Mouse (Mus musculus) CH12.LX (cell line): ENCODE data around the gene Batf. TPM values are rescaled to one million over a fixed set of nuclear protein-coding genes. Genes with fewer than 3 reads are reported as not detected.

ENCODE experiments used
- DNase-seq: peaks from one replicate; pipeline ENCODE4 v3.0.0-alpha.2; 2013; ENCODE audit errors: extremely low read depth
- H3K27ac ChIP-seq: 2 replicates; pipeline ENCODE4 v1.5.1; 2012; ENCODE audit warnings: low read depth, mild to moderate bottlenecking, control low read depth, moderate library complexity; ENCODE audit not compliant: insufficient read depth
- H3K27me3 ChIP-seq: replicated peaks from 2 replicates; pipeline ENCODE3; 2012; ENCODE audit warnings: inconsistent platforms
- H3K36me3 ChIP-seq, 2 experiments: replicated peaks in 1 of 2; 2 replicates each; pipeline versions ENCODE3 to v1.6.1; 2012; ENCODE audit warnings: inconsistent platforms in 1 of 2, low read length in 1 of 2, mild to moderate bottlenecking in 1 of 2, mixed read lengths in 1 of 2, moderate library complexity in 1 of 2; ENCODE audit not compliant: control insufficient read depth in 1 of 2, insufficient read depth in 1 of 2
- H3K4me1 ChIP-seq, 2 experiments: 2 replicates each; pipeline ENCODE4 v1.6.1; 2012; ENCODE audit warnings: inconsistent platforms in 1 of 2, moderate library complexity in 1 of 2; ENCODE audit not compliant: insufficient read depth in 2 of 2, control insufficient read depth in 1 of 2
- H3K4me2 ChIP-seq: 2 replicates; pipeline ENCODE4 v1.6.1; 2012; ENCODE audit warnings: low read depth, mild to moderate bottlenecking, control low read depth; ENCODE audit not compliant: poor library complexity, insufficient read depth, severe bottlenecking
- H3K4me3 ChIP-seq, 3 experiments: fragments of 150-350 bp in 1 of 3; sonication (generic) in 1 of 3; replicated peaks in 1 of 3; 2 replicates each; pipeline versions ENCODE3 to v1.5.1; 2011 to 2012; ENCODE audit warnings: low read depth in 2 of 3, low read length in 2 of 3, mild to moderate bottlenecking in 2 of 3, moderate library complexity in 2 of 3, control low read depth in 1 of 3, improper control_type of control experiment in 1 of 3, inconsistent platforms in 1 of 3, mixed read lengths in 1 of 3; ENCODE audit not compliant: poor library complexity in 1 of 3
- H3K79me2 ChIP-seq: replicated peaks from 2 replicates; pipeline ENCODE4 v1.6.1; 2012; ENCODE audit warnings: mild to moderate bottlenecking, moderate library complexity; ENCODE audit not compliant: control insufficient read depth, poor library complexity, insufficient read depth, severe bottlenecking; ENCODE audit errors: extremely low read depth
- H3K9ac ChIP-seq: 2 replicates; pipeline ENCODE4 v1.6.1; 2012; ENCODE audit warnings: low read depth, mild to moderate bottlenecking, control low read depth, moderate library complexity; ENCODE audit not compliant: insufficient read depth
- H3K9me3 ChIP-seq: replicated peaks from 2 replicates; pipeline ENCODE3; 2012; ENCODE audit warnings: low read length, inconsistent platforms, mixed read lengths
- BHLHE40 ChIP-seq: IDR thresholded peaks from 2 replicates; pipeline ENCODE4 v1.6.1; 2011; ENCODE audit warnings: mild to moderate bottlenecking, low read depth, low read length, improper control_type of control experiment
- CHD1 ChIP-seq: IDR thresholded peaks from 2 replicates; pipeline ENCODE4 v1.6.1; 2012; ENCODE audit warnings: low read depth, low read length, improper control_type of control experiment, inconsistent platforms
- CHD2 ChIP-seq: IDR thresholded peaks from 2 replicates; pipeline ENCODE4 v1.6.1; 2011; ENCODE audit warnings: low read length, improper control_type of control experiment
- CTCF ChIP-seq, 2 experiments: IDR thresholded peaks in 1 of 2; conservative IDR thresholded peaks in 1 of 2; 2 replicates each; pipeline ENCODE4 v1.5.1; 2011 to 2012; ENCODE audit warnings: low read depth in 2 of 2, low read length in 2 of 2, improper control_type of control experiment in 1 of 2, inconsistent platforms in 1 of 2, mild to moderate bottlenecking in 1 of 2, moderate library complexity in 1 of 2
- E2F4 ChIP-seq: IDR thresholded peaks from 2 replicates; pipeline ENCODE4 v1.6.1; 2011; ENCODE audit warnings: low read depth, low read length, improper control_type of control experiment; ENCODE audit not compliant: insufficient replicate concordance
- EP300 ChIP-seq: IDR thresholded peaks from 2 replicates; pipeline ENCODE4 v1.6.1; 2011; ENCODE audit warnings: low read length, improper control_type of control experiment
- ETS1 ChIP-seq: conservative IDR thresholded peaks from 2 replicates; pipeline ENCODE4 v1.6.1; 2012; ENCODE audit warnings: low read depth, mild to moderate bottlenecking, inconsistent platforms, low read length, improper control_type of control experiment, moderate library complexity
- GABPA ChIP-seq: IDR thresholded peaks from 2 replicates; pipeline ENCODE4 v1.6.1; 2012; ENCODE audit warnings: low read depth, low read length, improper control_type of control experiment, inconsistent platforms; ENCODE audit not compliant: insufficient replicate concordance
- JUND ChIP-seq: conservative IDR thresholded peaks from 2 replicates; pipeline ENCODE4 v1.6.1; 2011; ENCODE audit warnings: low read depth, low read length, improper control_type of control experiment
- MAX ChIP-seq: IDR thresholded peaks from 2 replicates; pipeline ENCODE4 v1.6.1; 2011; ENCODE audit warnings: low read length, improper control_type of control experiment
- MXI1 ChIP-seq: IDR thresholded peaks from 2 replicates; pipeline ENCODE4 v1.6.1; 2011; ENCODE audit warnings: mild to moderate bottlenecking, low read depth, low read length, improper control_type of control experiment
- MYC ChIP-seq: IDR thresholded peaks from 2 replicates; pipeline ENCODE4 v1.6.1; 2011; ENCODE audit warnings: low read depth, mild to moderate bottlenecking, improper control_type of control experiment, low read length
- NELFE ChIP-seq: IDR thresholded peaks from 2 replicates; pipeline ENCODE4 v1.6.1; 2011; ENCODE audit warnings: low read depth, low read length, improper control_type of control experiment
- PAX5 ChIP-seq: IDR thresholded peaks from 2 replicates; pipeline ENCODE4 v1.6.1; 2012; ENCODE audit warnings: low read length, inconsistent platforms, mixed read lengths
- POLR2A ChIP-seq: IDR thresholded peaks from 2 replicates; pipeline ENCODE4 v1.6.1; 2011; ENCODE audit warnings: low read depth, mild to moderate bottlenecking, improper control_type of control experiment, low read length
- POLR2AphosphoS2 ChIP-seq: IDR thresholded peaks from 2 replicates; pipeline ENCODE4 v1.6.1; 2011; ENCODE audit warnings: low read depth, low read length, improper control_type of control experiment
- RAD21 ChIP-seq: IDR thresholded peaks from 2 replicates; pipeline ENCODE4 v1.6.1; 2011; ENCODE audit warnings: low read depth, mild to moderate bottlenecking, low read length, improper control_type of control experiment, moderate library complexity
- RCOR1 ChIP-seq: conservative IDR thresholded peaks from 2 replicates; pipeline ENCODE4 v1.6.1; 2012; ENCODE audit warnings: low read depth, mild to moderate bottlenecking, inconsistent platforms, low read length, improper control_type of control experiment
- SIN3A ChIP-seq: IDR thresholded peaks from 2 replicates; pipeline ENCODE4 v1.6.1; 2012; ENCODE audit warnings: low read length, improper control_type of control experiment, inconsistent platforms
- SMC3 ChIP-seq: IDR thresholded peaks from 2 replicates; pipeline ENCODE4 v1.6.1; 2011; ENCODE audit warnings: low read depth, low read length, improper control_type of control experiment
- ZC3H11A ChIP-seq: IDR thresholded peaks from 2 replicates; pipeline ENCODE4 v1.6.1; 2012; ENCODE audit warnings: low read depth, mild to moderate bottlenecking, inconsistent platforms, low read length, improper control_type of control experiment
- ZKSCAN1 ChIP-seq: IDR thresholded peaks from 2 replicates; pipeline ENCODE4 v1.6.1; 2012; ENCODE audit warnings: low read depth, inconsistent platforms, low read length, improper control_type of control experiment, borderline replicate concordance
- ZNF384 ChIP-seq: IDR thresholded peaks from 2 replicates; pipeline ENCODE4 v1.6.1; 2012; ENCODE audit warnings: low read depth, low read length, improper control_type of control experiment, inconsistent platforms
- dilution Hi-C: fragments of 300-500 bp; cut with MboI; formaldehyde crosslinking; loops from 2 replicates; pipeline ENCODE4 v1.14.3; 2020; ENCODE audit warnings: low sequenced_read_pairs; ENCODE audit not compliant: extremely low pct_unique_long_range_greater_than_20kb, extremely low pct_ligation_motif_present
- in situ Hi-C: fragments of 300-500 bp; cut with MboI; formaldehyde crosslinking; loops from 3 replicates; pipeline ENCODE4 v1.14.3; 2019; ENCODE audit warnings: low sequenced_read_pairs, low pct_ligation_motif_present, low pct_unique_long_range_greater_than_20kb, mixed read lengths
- polyA plus RNA-seq: library from polyadenylated mRNA; unstranded; fragments of >175 nt; gene quantifications from 2 replicates; pipeline ENCODE4 v1.2.1, GENCODE M21; 2012; ENCODE audit warnings: low read depth; ENCODE audit not compliant: insufficient read length
- total RNA-seq, 2 experiments: library from RNA; depleted of rRNA; stranded (reverse); fragments of 300-350 nt in 1 of 2; fragments of >200 nt in 1 of 2; gene quantifications; 2 replicates each; pipeline ENCODE4 v1.2.3; 2012 to 2014

Gene Batf
- total and polyA plus RNA-seq, 3 experiments, result 89.2 to 137 (median 128) TPM

DNA sequence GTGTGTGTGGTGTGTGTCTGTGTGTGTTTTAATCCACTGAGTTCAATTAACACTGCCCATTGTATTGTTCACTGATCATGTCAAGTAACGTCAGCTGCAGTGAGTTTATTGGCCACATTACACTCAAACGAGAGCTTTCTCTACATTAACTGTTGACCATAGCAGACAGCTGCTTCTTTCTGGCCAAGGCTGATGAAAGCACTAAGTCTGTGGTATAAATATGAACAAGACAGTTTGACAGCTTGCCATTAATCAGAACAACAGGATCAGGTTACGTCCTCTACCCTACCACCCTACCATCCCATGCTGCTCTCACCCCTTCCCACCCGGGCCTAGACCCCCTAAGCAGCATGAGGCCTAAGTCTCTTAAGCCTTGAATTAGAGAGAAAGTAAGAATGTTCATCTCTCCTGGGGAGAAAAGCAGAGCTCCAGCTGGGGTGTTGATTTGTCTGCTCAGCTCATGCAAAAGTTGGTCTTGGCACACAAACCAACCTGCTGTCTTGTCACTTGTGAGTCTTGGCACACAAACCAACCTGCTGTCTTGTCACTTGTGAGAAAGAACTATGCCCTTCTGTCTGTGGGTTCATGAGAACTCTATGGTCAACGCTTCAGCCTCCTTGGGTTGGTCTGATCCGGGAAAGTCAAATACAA lies 13.8 kb downstream of the Batf start:
- Histone ChIP-seq H3K9ac (no peak overlapping the region), H3K4me2 (no peak overlapping the region), H3K4me1 (peaks cover 33 to 72% of the 10 kb centered on the region in 2 experiments), H3K27me3 (no peaks in the 10 kb centered on the region), H3K79me2 (peaks cover 23% of the 10 kb centered on the region), H3K4me3 (no peak overlapping the region), H3K36me3 (peaks cover 28 to 64% of the 10 kb centered on the region in 2 experiments), H3K9me3 (no peaks in the 10 kb centered on the region), H3K27ac (peak overlapping the region; percentile 40)
- in situ Hi-C loops (no loop called here), dilution Hi-C loops (no loop called here)
- TF ChIP-seq SMC3 (no peak), POLR2A (no peak), SIN3A (no peak), PAX5 (no peak), GABPA (no peak), CTCF (conservative IDR thresholded peaks at IDR 0.05 in 1 of 2, IDR thresholded peaks at IDR 0.05 in 1 of 2; ENCODE audit: low read depth in 2 of 2, low read length in 2 of 2) (no peak), CHD2 (no peak), ZKSCAN1 (no peak), JUND (no peak), ZNF384 (no peak), MXI1 (no peak), RCOR1 (no peak), EP300 (no peak), NELFE (no peak), BHLHE40 (no peak), CHD1 (no peak), MYC (no peak), RAD21 (no peak), MAX (no peak)
- DNase-seq, result no peak

DNA sequence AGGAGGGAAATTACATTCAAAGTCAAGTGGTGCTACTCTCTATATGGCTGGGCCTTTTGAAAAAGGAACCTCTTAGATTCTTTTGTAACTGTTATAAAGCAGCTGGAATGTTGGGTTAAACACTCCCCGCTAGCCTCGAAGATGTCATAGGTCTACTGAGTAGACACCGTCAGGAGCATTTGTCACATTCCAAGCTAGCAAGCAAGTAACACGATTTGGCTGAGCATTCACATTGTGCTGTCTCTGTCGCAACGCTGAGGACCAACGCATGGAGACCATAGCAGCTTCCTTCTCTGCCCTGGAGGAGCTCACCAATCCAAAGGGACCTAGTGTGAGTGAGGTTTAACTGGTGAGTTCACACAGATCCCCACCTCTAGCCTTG lies 14.4 kb downstream of the Batf start:
- no peak for TF ChIP-seq MXI1
- TF ChIP-seq ZNF384, result no peak
- TF ChIP-seq BHLHE40, result no peak
- no peak for TF ChIP-seq E2F4
- TF ChIP-seq ZC3H11A, result no peak
- TF ChIP-seq POLR2AphosphoS2, result no peak
- no peak for TF ChIP-seq SMC3
- TF ChIP-seq ETS1, result no peak
- TF ChIP-seq MYC, result no peak
- H3K9ac ChIP-seq, result no peak overlapping the region
- H3K27ac ChIP-seq, result 0 out of 2 replicates have a peak overlapping the region, but pooled peaks have one; percentile 18
- H3K36me3 ChIP-seq, result peaks cover 26 to 60% of the 10 kb centered on the region in 2 experiments
- no peaks in the 10 kb centered on the region for H3K27me3 ChIP-seq
- no peaks in the 10 kb centered on the region for H3K9me3 ChIP-seq
- dilution Hi-C loops, result no loop called here
- no peak overlapping the region for H3K4me3 ChIP-seq
- peaks cover 33 to 70% of the 10 kb centered on the region in 2 experiments for H3K4me1 ChIP-seq
- no peak for DNase-seq
- peaks cover 19% of the 10 kb centered on the region for H3K79me2 ChIP-seq
- no peak overlapping the region for H3K4me2 ChIP-seq
- in situ Hi-C loops, result no loop called here
